ENCODE assay signal across 8 mouse cellular contexts in the genomic region with DNA sequence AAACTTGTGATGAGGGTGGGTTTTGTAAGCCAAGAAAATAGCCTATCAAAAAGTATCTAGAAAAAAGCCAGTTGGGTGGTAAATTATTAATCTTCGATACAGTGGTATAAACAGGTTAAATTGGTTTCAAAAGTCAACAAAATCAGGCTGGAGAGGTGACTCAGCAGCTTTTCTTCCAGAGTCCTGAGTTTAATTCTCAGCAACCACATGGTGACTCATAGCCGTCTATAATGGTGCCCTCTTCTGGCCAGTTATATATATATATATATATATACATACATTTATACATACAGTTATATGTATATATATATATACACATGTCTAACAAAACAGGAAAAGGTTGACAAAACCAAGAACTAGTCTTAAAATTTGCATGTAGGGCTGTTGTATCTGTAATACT. TPM values are rescaled to one million over a fixed set of nuclear protein-coding genes. Genes with fewer than 3 reads are reported as not detected.
DNase-seq lines count a peak whose midpoint lies in the region; ATAC-seq and TF ChIP-seq lines count a peak whose summit lies in the region.

No protein-coding gene starts in this region.

- H3K4me3 ChIP-seq in midbrain, embryonic 11.5 days (ENCODE audit: low read depth, low read length): no peak overlapping the region
- H3K4me3 ChIP-seq in midbrain, embryonic 16.5 days (ENCODE audit: low read depth, low read length): no peak overlapping the region
- H3K4me3 ChIP-seq in midbrain, postnatal 0 days (ENCODE audit: low read depth, low read length): no peak overlapping the region

- no peaks in the 10 kb centered on the region for H3K27me3 ChIP-seq in midbrain, embryonic 11.5 days (ENCODE audit: control insufficient read depth, insufficient read depth, low read length)
- no peaks in the 10 kb centered on the region for H3K27me3 ChIP-seq in midbrain, embryonic 16.5 days (ENCODE audit: control insufficient read depth, insufficient read depth, low read depth, low read length)
- no peaks in the 10 kb centered on the region for H3K27me3 ChIP-seq in midbrain, postnatal 0 days (ENCODE audit: insufficient read depth, low read length)

- no peaks in the 10 kb centered on the region for H3K4me1 ChIP-seq in midbrain, embryonic 11.5 days (ENCODE audit: control insufficient read depth, insufficient read depth, low read length)
- no peaks in the 10 kb centered on the region for H3K4me1 ChIP-seq in midbrain, embryonic 16.5 days (ENCODE audit: control insufficient read depth, insufficient read depth, low read length)
- no peaks in the 10 kb centered on the region for H3K4me1 ChIP-seq in midbrain, postnatal 0 days (ENCODE audit: insufficient read depth, low read length)

- peak; percentile 45; the same call in 1 of the 2 replicates for ATAC-seq in midbrain, embryonic 11.5 days (ENCODE audit: low FRiP score)
- no peak for ATAC-seq in midbrain, embryonic 16.5 days
- no peak for ATAC-seq in midbrain, postnatal 0 days (ENCODE audit: low FRiP score)

- no peak for TF ChIP-seq CTCF in midbrain, postnatal 0 days (IDR thresholded peaks at IDR 0.05)

- no peak overlapping the region for H3K9ac ChIP-seq in midbrain, embryonic 11.5 days (ENCODE audit: low read length)
- H3K9ac ChIP-seq in midbrain, embryonic 16.5 days (ENCODE audit: low read depth, low read length): no peak overlapping the region
- H3K9ac ChIP-seq in midbrain, postnatal 0 days (replicated peaks; ENCODE audit: low read length, poor library complexity, severe bottlenecking): no peak overlapping the region

- 77% methylated on average over 2 of the region's 2 CpGs for whole genome bisulfite sequencing in midbrain, embryonic 11.5 days
- 71% methylated on average over 2 of the region's 2 CpGs for WGBS in midbrain, embryonic 16.5 days
- WGBS in midbrain, postnatal 0 days: 70% methylated on average over 2 of the region's 2 CpGs

- peak; percentile 84 for DNase-seq in midbrain, embryonic 11.5 days (ENCODE audit: low spot score, missing footprints)
- peak; percentile 4 for DNase-seq in T-cell, adult 2 months (ENCODE audit: low spot score)
- DNase-seq in kidney, adult 9 months: peak; percentile 86
- DNase-seq in midbrain, postnatal 0 days (ENCODE audit: low spot score): peak; percentile 17
- DNase-seq in adrenal gland, adult 18-20 months (ENCODE audit: low spot score in 2 of 2): no peak
- no peak for DNase-seq in adrenal gland, postnatal 10 days
- no peak for DNase-seq in frontal cortex, postnatal 36 days (ENCODE audit: low spot score in 2 of 2)

- H3K4me2 ChIP-seq in midbrain, embryonic 11.5 days: no peak overlapping the region
- H3K4me2 ChIP-seq in midbrain, embryonic 16.5 days (ENCODE audit: low read length): no peak overlapping the region
- no peak overlapping the region for H3K4me2 ChIP-seq in midbrain, postnatal 0 days (ENCODE audit: low read depth, low read length, poor library complexity, severe bottlenecking)

- H3K9me3 ChIP-seq in midbrain, embryonic 11.5 days (ENCODE audit: control insufficient read depth, low read length): no peaks in the 10 kb centered on the region
- H3K9me3 ChIP-seq in midbrain, embryonic 16.5 days (replicated peaks; ENCODE audit: control insufficient read depth, low read length, poor library complexity, severe bottlenecking): no peaks in the 10 kb centered on the region
- H3K9me3 ChIP-seq in midbrain, postnatal 0 days (ENCODE audit: low read length): no peaks in the 10 kb centered on the region

- H3K27ac ChIP-seq in midbrain, embryonic 11.5 days (ENCODE audit: low read depth, low read length): no peak overlapping the region
- no peak overlapping the region for H3K27ac ChIP-seq in midbrain, embryonic 16.5 days (ENCODE audit: low read length)
- no peak overlapping the region for H3K27ac ChIP-seq in midbrain, postnatal 0 days (ENCODE audit: low read depth, low read length)

- peaks cover 10% of the 10 kb centered on the region; the same call in 1 of the 2 replicates for H3K36me3 ChIP-seq in midbrain, embryonic 11.5 days (ENCODE audit: control insufficient read depth, insufficient read depth, low read length)
- peaks cover 11% of the 10 kb centered on the region for H3K36me3 ChIP-seq in midbrain, embryonic 16.5 days (ENCODE audit: control insufficient read depth, insufficient read depth, low read length)
- peaks cover 13% of the 10 kb centered on the region for H3K36me3 ChIP-seq in midbrain, postnatal 0 days (ENCODE audit: insufficient read depth, low read length)

RNA-seq across cellular contexts. Expression of gene Nexn, which starts 27.3 kb away (rescaled TPM):
- 2.6 and 4.2 TPM in 2 replicates for polyA plus RNA-seq in midbrain, embryonic 11.5 days (2014; fragmentation: Nextera tagmentation; extraction: Ambion mirVana)
- polyA plus RNA-seq in midbrain, embryonic 16.5 days (2015; fragmentation: Nextera tagmentation; extraction: Ambion mirVana): 1.8 TPM in 2 replicates
- total RNA-seq in midbrain, postnatal 0 days (2014; rRNA removed): 0.11 and 0.28 TPM in 2 replicates
- polyA plus RNA-seq in midbrain, postnatal 0 days (2015; fragmentation: Nextera tagmentation; extraction: Ambion mirVana): 1.5 and 2.3 TPM in 2 replicates
- total RNA-seq in adrenal gland, adult 18-20 months (2021): 1 to 10 TPM; 4.3 to 5.8 TPM
- 10 to 100 TPM in 1 of 2 experiments, 1 to 10 TPM in 1; 8.6 to 30.7 TPM for total RNA-seq in adrenal gland, postnatal 10 days (2021)

RNA-seq across cellular contexts. Expression of gene Fubp1, which starts 28.6 kb away (rescaled TPM):
- 452 and 457 TPM in 2 replicates for polyA plus RNA-seq in midbrain, embryonic 11.5 days (2014; fragmentation: Nextera tagmentation; extraction: Ambion mirVana)
- polyA plus RNA-seq in midbrain, embryonic 16.5 days (2015; fragmentation: Nextera tagmentation; extraction: Ambion mirVana): 191 and 239 TPM in 2 replicates
- total RNA-seq in midbrain, postnatal 0 days (2014; rRNA removed): 183 and 237 TPM in 2 replicates
- polyA plus RNA-seq in midbrain, postnatal 0 days (2015; fragmentation: Nextera tagmentation; extraction: Ambion mirVana): 94.6 and 127 TPM in 2 replicates
- 100 to 1,000 TPM; 107 to 113 TPM for total RNA-seq in adrenal gland, adult 18-20 months (2021)
- total RNA-seq in adrenal gland, postnatal 10 days (2021): 100 to 1,000 TPM; 101 to 147 TPM

RNA-seq across cellular contexts. Expression of gene Dnajb4, which starts 28.7 kb away (rescaled TPM):
- 26.6 and 29.0 TPM in 2 replicates for polyA plus RNA-seq in midbrain, embryonic 11.5 days (2014; fragmentation: Nextera tagmentation; extraction: Ambion mirVana)
- 48.8 and 52.5 TPM in 2 replicates for polyA plus RNA-seq in midbrain, embryonic 16.5 days (2015; fragmentation: Nextera tagmentation; extraction: Ambion mirVana)
- 43.9 and 67.2 TPM in 2 replicates for total RNA-seq in midbrain, postnatal 0 days (2014; rRNA removed)
- 47.1 and 50.3 TPM in 2 replicates for polyA plus RNA-seq in midbrain, postnatal 0 days (2015; fragmentation: Nextera tagmentation; extraction: Ambion mirVana)
- 10 to 100 TPM; 75.4 to 76.8 TPM for total RNA-seq in adrenal gland, adult 18-20 months (2021)
- total RNA-seq in adrenal gland, postnatal 10 days (2021): 10 to 100 TPM; 41.2 to 41.6 TPM

Comparison
In these comparisons a context has a peak if more than half of its experiments do, and no peak if none do; other contexts are left out.
1. DNase-seq: peak in midbrain, embryonic 11.5 days (single experiment), T-cell, adult 2 months (single experiment), kidney, adult 9 months (single experiment) and midbrain, postnatal 0 days (single experiment); none in adrenal gland, adult 18-20 months (0 of 2), adrenal gland, postnatal 10 days (single experiment) and frontal cortex, postnatal 36 days (0 of 2).